In genomic region chr17:13487291-13488215, GRCm38 (mm10) we compare ENCODE assay signal across 12 mouse cellular contexts.
A peak's percentile ranks its signal among the peaks of the same experiment; 100 is the strongest.
DNase-seq lines count a peak whose midpoint lies in the region; ATAC-seq and TF ChIP-seq lines count a peak whose summit lies in the region.
"Had no signal": no experiment of that assay in that cellular context is flagged by ENCODE, and none has a peak within 500 bp of the region (broad histone marks: within the 10 kb centered on the region; RNA-seq: fewer than 3 reads in every experiment).

No protein-coding gene starts in this region.

- H3K27me3 ChIP-seq in liver, embryonic 11.5 days (replicated peaks; ENCODE audit: control insufficient read depth, insufficient read depth, low read length) = no peaks in the 10 kb centered on the region
- no peaks in the 10 kb centered on the region for H3K27me3 ChIP-seq in liver, postnatal 0 days (ENCODE audit: insufficient read depth, low read length)
- H3K27me3 ChIP-seq: embryonic facial prominence, embryonic 12.5 days; limb, embryonic 15.5 days; midbrain, embryonic 12.5 days had no signal

- TF ChIP-seq EP300 in liver, postnatal 0 days (IDR thresholded peaks at IDR 0.05; ENCODE audit: low read depth) = no peak

- H3K4me2 ChIP-seq in liver, embryonic 11.5 days = no peak overlapping the region
- no peak overlapping the region for H3K4me2 ChIP-seq in liver, postnatal 0 days (ENCODE audit: low read depth, low read length)
- H3K4me2 ChIP-seq: embryonic facial prominence, embryonic 12.5 days; limb, embryonic 15.5 days; midbrain, embryonic 12.5 days had no signal

- intact Hi-C loops in heart, postnatal 25 days (cut with DNase I) = no loop called here

- TF ChIP-seq CTCF in liver, postnatal 0 days (IDR thresholded peaks at IDR 0.05; ENCODE audit: low read depth) = no peak

- H3K36me3 ChIP-seq in liver, embryonic 11.5 days (ENCODE audit: control insufficient read depth, insufficient read depth, low read length) = no peaks in the 10 kb centered on the region
- H3K36me3 ChIP-seq in liver, postnatal 0 days (replicated peaks; ENCODE audit: insufficient read depth, low read length) = no peaks in the 10 kb centered on the region
- H3K36me3 ChIP-seq: embryonic facial prominence, embryonic 12.5 days; limb, embryonic 15.5 days; midbrain, embryonic 12.5 days had no signal

- H3K27ac ChIP-seq in liver, embryonic 11.5 days (ENCODE audit: low read depth, low read length) = no peak overlapping the region
- H3K27ac ChIP-seq in liver, postnatal 0 days (ENCODE audit: low read depth) = no peak overlapping the region
- H3K27ac ChIP-seq: embryonic facial prominence, embryonic 12.5 days; limb, embryonic 15.5 days; midbrain, embryonic 12.5 days had no signal

- H3K9me3 ChIP-seq in liver, embryonic 11.5 days (ENCODE audit: control insufficient read depth, low read length) = no peaks in the 10 kb centered on the region
- H3K9me3 ChIP-seq in liver, postnatal 0 days (ENCODE audit: low read length) = no peaks in the 10 kb centered on the region
- H3K9me3 ChIP-seq: embryonic facial prominence, embryonic 12.5 days; limb, embryonic 15.5 days; midbrain, embryonic 12.5 days had no signal

- no peaks in the 10 kb centered on the region for H3K4me1 ChIP-seq in liver, embryonic 11.5 days (replicated peaks; ENCODE audit: control insufficient read depth, insufficient read depth, low read length)
- H3K4me1 ChIP-seq in liver, postnatal 0 days (ENCODE audit: insufficient read depth) = no peaks in the 10 kb centered on the region
- H3K4me1 ChIP-seq: embryonic facial prominence, embryonic 12.5 days; limb, embryonic 15.5 days; midbrain, embryonic 12.5 days had no signal

- peak; percentile 16 for DNase-seq in liver, embryonic 11.5 days (ENCODE audit: low spot score)
- no peak for DNase-seq in liver, postnatal 0 days
- DNase-seq in heart, adult 18-20 months = peak; percentile 74 to 83
- DNase-seq in heart, postnatal 25 days (ENCODE audit: low spot score) = peak; percentile 19
- DNase-seq in lung, postnatal 4 days = peak; percentile 22 to 54
- no peak for DNase-seq in c-Kit-positive CD71-positive TER-119-positive erythroid progenitor cells, embryonic 14.5 days (ENCODE audit: low spot score)
- DNase-seq in kidney, adult 9 months = no peak
- no peak for DNase-seq in embryo, embryonic 9.5 days (ENCODE audit: extremely low spot score)
- DNase-seq: right cerebral cortex, postnatal 25 days had no signal

- ATAC-seq in liver, embryonic 11.5 days (replicated peaks; ENCODE audit: low FRiP score) = no peak
- ATAC-seq in liver, postnatal 0 days = no peak

- no peak overlapping the region for H3K4me3 ChIP-seq in liver, embryonic 11.5 days (ENCODE audit: low read depth, low read length)
- H3K4me3 ChIP-seq in liver, postnatal 0 days (ENCODE audit: low read depth, low read length) = no peak overlapping the region
- H3K4me3 ChIP-seq: embryonic facial prominence, embryonic 12.5 days; limb, embryonic 15.5 days; midbrain, embryonic 12.5 days had no signal

- no peak overlapping the region for H3K9ac ChIP-seq in liver, embryonic 11.5 days (ENCODE audit: low read depth, low read length)
- no peak overlapping the region for H3K9ac ChIP-seq in liver, postnatal 0 days (replicated peaks)
- H3K9ac ChIP-seq: embryonic facial prominence, embryonic 12.5 days; limb, embryonic 15.5 days; midbrain, embryonic 12.5 days had no signal

- 81% methylated on average over 10 of the region's 10 CpGs for WGBS in liver, embryonic 11.5 days
- WGBS in liver, postnatal 0 days (ENCODE audit: insufficient replicate concordance) = 75% methylated on average over 10 of the region's 10 CpGs

Comparison
In these comparisons a context has a peak if more than half of its experiments do, and no peak if none do; other contexts are left out.
1. DNase-seq: peak in liver, embryonic 11.5 days (single experiment), heart, adult 18-20 months (2 of 2), heart, postnatal 25 days (single experiment) and lung, postnatal 4 days (2 of 2); none in liver, postnatal 0 days (single experiment), c-Kit-positive CD71-positive TER-119-positive erythroid progenitor cells, embryonic 14.5 days (single experiment), kidney, adult 9 months (single experiment) and embryo, embryonic 9.5 days (single experiment).